Mouse (Mus musculus) inflammation-experienced regulatory T-cells, adult 6 months (primary cell): Measurements from ENCODE around the gene Ms4a8a. TPM values are rescaled to one million over a fixed set of nuclear protein-coding genes. Genes with fewer than 3 reads are reported as not detected.

Source experiments
- polyA plus RNA-seq, 3 experiments: library from polyadenylated mRNA; unstranded; fragments of 100-300 nt; shearing (Covaris generic); gene quantifications; one replicate each; pipeline ENCODE4 v1.2.1; 2017

Gene Ms4a8a
- polyA plus RNA-seq, 3 experiments from 2014 or later: 0.54 TPM; not detected in 2

Other genes with a start within 250 kb of the Ms4a8a start
- 10 to 100 TPM in 1 of 3 experiments, 1 to 10 TPM in 2; 3.2 to 16.7 (median 3.3) TPM for gene Slc15a3, start 241.4 kb downstream of the Ms4a8a start, polyA plus RNA-seq
- gene Tmem132a, start 211.2 kb downstream of the Ms4a8a start, polyA plus RNA-seq: 1 to 10 TPM in 1 of 3 experiments, under 1 TPM in 1, not detected in 1; 0.86 to 1.0 TPM
- gene Tmem109, start 199.1 kb downstream of the Ms4a8a start, polyA plus RNA-seq: 10 to 100 TPM; 55.3 to 75.6 (median 64.7) TPM
- gene Prpf19, start 185.9 kb downstream of the Ms4a8a start, polyA plus RNA-seq: 10 to 100 TPM in 2 of 3 experiments, 1 to 10 TPM in 1; 6.2 to 26.0 (median 20.2) TPM
- not detected for gene Zp1, start 160.5 kb downstream of the Ms4a8a start, polyA plus RNA-seq
- under 1 TPM in 1 of 3 experiments, not detected in 2; 0.22 TPM for gene Ptgdr2, start 143.9 kb downstream of the Ms4a8a start, polyA plus RNA-seq
- 1 to 10 TPM; 7.7 to 9.0 (median 7.9) TPM for gene Ccdc86, start 131.8 kb downstream of the Ms4a8a start, polyA plus RNA-seq
- not detected for gene Ms4a10, start 106.4 kb downstream of the Ms4a8a start, polyA plus RNA-seq
- not detected for gene Ms4a15, start 87.9 kb downstream of the Ms4a8a start, polyA plus RNA-seq
- not detected for gene Ms4a18, start 63.1 kb downstream of the Ms4a8a start, polyA plus RNA-seq
- not detected for gene 1700017D01Rik, start 49.8 kb upstream of the Ms4a8a start, polyA plus RNA-seq
- gene 1700025F22Rik, start 84.2 kb upstream of the Ms4a8a start, polyA plus RNA-seq: not detected
- gene Ms4a13, start 115.6 kb upstream of the Ms4a8a start, polyA plus RNA-seq: not detected
- gene Ms4a12, start 151.3 kb upstream of the Ms4a8a start, polyA plus RNA-seq: not detected
- 10 to 100 TPM in 1 of 3 experiments, 1 to 10 TPM in 1, under 1 TPM in 1; 0.94 to 10.9 (median 6.5) TPM for gene Ms4a1, start 185.1 kb upstream of the Ms4a8a start, polyA plus RNA-seq
- gene Ms4a5, start 202.8 kb upstream of the Ms4a8a start, polyA plus RNA-seq: not detected
- gene Ms4a14, start 233.4 kb upstream of the Ms4a8a start, polyA plus RNA-seq: not detected